Mouse (Mus musculus) stomach, postnatal 0 days (tissue): ENCODE measurements at regions not wholly inside any gene's neighbourhood (a gene's known extent, or its start where the extent isn't known, plus 50 kb on each side); places are given as distances from the start of the nearest gene placed in this dataset.

Experiments used
- CTCF ChIP-seq: IDR thresholded peaks from 2 replicates; pipeline ENCODE4 v1.5.1; 2016; ENCODE audit warnings: antibody characterized with exemption, low read depth, mild to moderate bottlenecking, moderate library complexity
- EP300 ChIP-seq: optimal IDR thresholded peaks from 2 replicates; pipeline ENCODE3; 2016; ENCODE audit warnings: antibody characterized with exemption

DNA sequence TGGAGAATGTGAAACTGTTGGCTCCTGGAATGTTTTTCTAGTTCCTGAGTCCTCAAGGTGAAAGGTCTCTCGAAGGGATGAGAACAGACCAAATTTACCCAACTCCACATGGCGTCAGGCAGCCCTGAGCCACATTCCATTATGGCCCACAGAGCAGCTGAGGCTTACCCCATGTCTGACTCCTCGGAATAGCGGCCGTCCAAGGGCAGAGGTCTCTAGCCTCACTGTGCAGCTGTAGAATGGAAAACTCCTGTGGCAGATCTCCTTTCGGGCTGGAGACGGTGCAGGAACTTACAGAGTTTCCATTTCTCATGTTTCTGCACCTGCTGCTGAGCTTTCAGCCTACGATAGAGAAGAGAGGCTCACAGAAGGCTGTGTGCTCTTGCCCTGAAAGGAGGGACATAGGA, 69.1 kb upstream of the Eed start:
- TF ChIP-seq CTCF (no peak), EP300 (no peak)
